Mouse (Mus musculus) CH12.LX (cell line): ENCODE results near the gene Atrnl1. TPM values are rescaled to one million over a fixed set of nuclear protein-coding genes. Genes with fewer than 3 reads are reported as not detected.

Source experiments
- DNase-seq: peaks from one replicate; pipeline ENCODE4 v3.0.0-alpha.2; 2013; ENCODE audit errors: extremely low read depth
- H3K27ac ChIP-seq: 2 replicates; pipeline ENCODE4 v1.5.1; 2012; ENCODE audit warnings: low read depth, mild to moderate bottlenecking, control low read depth, moderate library complexity; ENCODE audit not compliant: insufficient read depth
- H3K27me3 ChIP-seq: replicated peaks from 2 replicates; pipeline ENCODE3; 2012; ENCODE audit warnings: inconsistent platforms
- H3K36me3 ChIP-seq, 2 experiments: replicated peaks in 1 of 2; 2 replicates each; pipeline versions ENCODE3 to v1.6.1; 2012; ENCODE audit warnings: inconsistent platforms in 1 of 2, low read length in 1 of 2, mild to moderate bottlenecking in 1 of 2, mixed read lengths in 1 of 2, moderate library complexity in 1 of 2; ENCODE audit not compliant: control insufficient read depth in 1 of 2, insufficient read depth in 1 of 2
- H3K4me1 ChIP-seq, 2 experiments: 2 replicates each; pipeline ENCODE4 v1.6.1; 2012; ENCODE audit warnings: inconsistent platforms in 1 of 2, moderate library complexity in 1 of 2; ENCODE audit not compliant: insufficient read depth in 2 of 2, control insufficient read depth in 1 of 2
- H3K4me2 ChIP-seq: 2 replicates; pipeline ENCODE4 v1.6.1; 2012; ENCODE audit warnings: low read depth, mild to moderate bottlenecking, control low read depth; ENCODE audit not compliant: poor library complexity, insufficient read depth, severe bottlenecking
- H3K4me3 ChIP-seq, 3 experiments: fragments of 150-350 bp in 1 of 3; sonication (generic) in 1 of 3; replicated peaks in 1 of 3; 2 replicates each; pipeline versions ENCODE3 to v1.5.1; 2011 to 2012; ENCODE audit warnings: low read depth in 2 of 3, low read length in 2 of 3, mild to moderate bottlenecking in 2 of 3, moderate library complexity in 2 of 3, control low read depth in 1 of 3, improper control_type of control experiment in 1 of 3, inconsistent platforms in 1 of 3, mixed read lengths in 1 of 3; ENCODE audit not compliant: poor library complexity in 1 of 3
- H3K79me2 ChIP-seq: replicated peaks from 2 replicates; pipeline ENCODE4 v1.6.1; 2012; ENCODE audit warnings: mild to moderate bottlenecking, moderate library complexity; ENCODE audit not compliant: control insufficient read depth, poor library complexity, insufficient read depth, severe bottlenecking; ENCODE audit errors: extremely low read depth
- H3K9ac ChIP-seq: 2 replicates; pipeline ENCODE4 v1.6.1; 2012; ENCODE audit warnings: low read depth, mild to moderate bottlenecking, control low read depth, moderate library complexity; ENCODE audit not compliant: insufficient read depth
- H3K9me3 ChIP-seq: replicated peaks from 2 replicates; pipeline ENCODE3; 2012; ENCODE audit warnings: low read length, inconsistent platforms, mixed read lengths
- BHLHE40 ChIP-seq: IDR thresholded peaks from 2 replicates; pipeline ENCODE4 v1.6.1; 2011; ENCODE audit warnings: mild to moderate bottlenecking, low read depth, low read length, improper control_type of control experiment
- CHD1 ChIP-seq: IDR thresholded peaks from 2 replicates; pipeline ENCODE4 v1.6.1; 2012; ENCODE audit warnings: low read depth, low read length, improper control_type of control experiment, inconsistent platforms
- CHD2 ChIP-seq: IDR thresholded peaks from 2 replicates; pipeline ENCODE4 v1.6.1; 2011; ENCODE audit warnings: low read length, improper control_type of control experiment
- CTCF ChIP-seq, 2 experiments: IDR thresholded peaks in 1 of 2; conservative IDR thresholded peaks in 1 of 2; 2 replicates each; pipeline ENCODE4 v1.5.1; 2011 to 2012; ENCODE audit warnings: low read depth in 2 of 2, low read length in 2 of 2, improper control_type of control experiment in 1 of 2, inconsistent platforms in 1 of 2, mild to moderate bottlenecking in 1 of 2, moderate library complexity in 1 of 2
- E2F4 ChIP-seq: IDR thresholded peaks from 2 replicates; pipeline ENCODE4 v1.6.1; 2011; ENCODE audit warnings: low read depth, low read length, improper control_type of control experiment; ENCODE audit not compliant: insufficient replicate concordance
- ELF1 ChIP-seq: IDR thresholded peaks from 2 replicates; pipeline ENCODE4 v1.6.1; 2014; ENCODE audit warnings: low read depth, mild to moderate bottlenecking, inconsistent platforms, low read length, improper control_type of control experiment
- EP300 ChIP-seq: IDR thresholded peaks from 2 replicates; pipeline ENCODE4 v1.6.1; 2011; ENCODE audit warnings: low read length, improper control_type of control experiment
- ETS1 ChIP-seq: conservative IDR thresholded peaks from 2 replicates; pipeline ENCODE4 v1.6.1; 2012; ENCODE audit warnings: low read depth, mild to moderate bottlenecking, inconsistent platforms, low read length, improper control_type of control experiment, moderate library complexity
- HCFC1 ChIP-seq: IDR thresholded peaks from 2 replicates; pipeline ENCODE4 v1.6.1; 2012; ENCODE audit warnings: low read depth, mild to moderate bottlenecking, inconsistent platforms, low read length, improper control_type of control experiment
- IRF4 ChIP-seq: IDR thresholded peaks from 2 replicates; pipeline ENCODE4 v1.6.1; 2014; ENCODE audit warnings: low read depth, mild to moderate bottlenecking, inconsistent platforms, low read length, improper control_type of control experiment
- JUN ChIP-seq: IDR thresholded peaks from 2 replicates; pipeline ENCODE4 v1.6.1; 2011; ENCODE audit warnings: low read depth, mild to moderate bottlenecking, low read length, improper control_type of control experiment, moderate library complexity; ENCODE audit not compliant: insufficient read depth
- JUND ChIP-seq: conservative IDR thresholded peaks from 2 replicates; pipeline ENCODE4 v1.6.1; 2011; ENCODE audit warnings: low read depth, low read length, improper control_type of control experiment
- KAT2A ChIP-seq: IDR thresholded peaks from 2 replicates; pipeline ENCODE4 v1.6.1; 2012; ENCODE audit warnings: low read length, improper control_type of control experiment, inconsistent platforms; ENCODE audit not compliant: insufficient replicate concordance
- MAFK ChIP-seq: IDR thresholded peaks from 2 replicates; pipeline ENCODE4 v1.6.1; 2011; ENCODE audit warnings: low read length, improper control_type of control experiment; ENCODE audit not compliant: insufficient replicate concordance
- MAX ChIP-seq: IDR thresholded peaks from 2 replicates; pipeline ENCODE4 v1.6.1; 2011; ENCODE audit warnings: low read length, improper control_type of control experiment
- MEF2A ChIP-seq: IDR thresholded peaks from 2 replicates; pipeline ENCODE4 v1.6.1; 2014; ENCODE audit warnings: low read depth, mild to moderate bottlenecking, inconsistent platforms, low read length, improper control_type of control experiment, borderline replicate concordance
- MXI1 ChIP-seq: IDR thresholded peaks from 2 replicates; pipeline ENCODE4 v1.6.1; 2011; ENCODE audit warnings: mild to moderate bottlenecking, low read depth, low read length, improper control_type of control experiment
- MYC ChIP-seq: IDR thresholded peaks from 2 replicates; pipeline ENCODE4 v1.6.1; 2011; ENCODE audit warnings: low read depth, mild to moderate bottlenecking, improper control_type of control experiment, low read length
- NELFE ChIP-seq: IDR thresholded peaks from 2 replicates; pipeline ENCODE4 v1.6.1; 2011; ENCODE audit warnings: low read depth, low read length, improper control_type of control experiment
- NRF1 ChIP-seq: IDR thresholded peaks from 2 replicates; pipeline ENCODE4 v1.6.1; 2014; ENCODE audit warnings: low read depth, mild to moderate bottlenecking, inconsistent platforms, low read length, improper control_type of control experiment, moderate library complexity
- PAX5 ChIP-seq: IDR thresholded peaks from 2 replicates; pipeline ENCODE4 v1.6.1; 2012; ENCODE audit warnings: low read length, inconsistent platforms, mixed read lengths
- POLR2A ChIP-seq: IDR thresholded peaks from 2 replicates; pipeline ENCODE4 v1.6.1; 2011; ENCODE audit warnings: low read depth, mild to moderate bottlenecking, improper control_type of control experiment, low read length
- POLR2AphosphoS2 ChIP-seq: IDR thresholded peaks from 2 replicates; pipeline ENCODE4 v1.6.1; 2011; ENCODE audit warnings: low read depth, low read length, improper control_type of control experiment
- RAD21 ChIP-seq: IDR thresholded peaks from 2 replicates; pipeline ENCODE4 v1.6.1; 2011; ENCODE audit warnings: low read depth, mild to moderate bottlenecking, low read length, improper control_type of control experiment, moderate library complexity
- RCOR1 ChIP-seq: conservative IDR thresholded peaks from 2 replicates; pipeline ENCODE4 v1.6.1; 2012; ENCODE audit warnings: low read depth, mild to moderate bottlenecking, inconsistent platforms, low read length, improper control_type of control experiment
- SIN3A ChIP-seq: IDR thresholded peaks from 2 replicates; pipeline ENCODE4 v1.6.1; 2012; ENCODE audit warnings: low read length, improper control_type of control experiment, inconsistent platforms
- SMC3 ChIP-seq: IDR thresholded peaks from 2 replicates; pipeline ENCODE4 v1.6.1; 2011; ENCODE audit warnings: low read depth, low read length, improper control_type of control experiment
- TBP ChIP-seq: conservative IDR thresholded peaks from 2 replicates; pipeline ENCODE4 v1.6.1; 2011; ENCODE audit warnings: low read depth, low read length, improper control_type of control experiment
- TCF12 ChIP-seq: IDR thresholded peaks from 2 replicates; pipeline ENCODE4 v1.6.1; 2014; ENCODE audit warnings: low read depth, mild to moderate bottlenecking, inconsistent platforms, low read length, improper control_type of control experiment
- UBTF ChIP-seq: IDR thresholded peaks from 2 replicates; pipeline ENCODE4 v1.6.1; 2012; ENCODE audit warnings: low read depth, mild to moderate bottlenecking, inconsistent platforms, low read length, improper control_type of control experiment, moderate library complexity
- USF1 ChIP-seq: IDR thresholded peaks from 2 replicates; pipeline ENCODE4 v1.6.1; 2014; ENCODE audit warnings: low read depth, mild to moderate bottlenecking, inconsistent platforms, low read length, improper control_type of control experiment
- ZC3H11A ChIP-seq: IDR thresholded peaks from 2 replicates; pipeline ENCODE4 v1.6.1; 2012; ENCODE audit warnings: low read depth, mild to moderate bottlenecking, inconsistent platforms, low read length, improper control_type of control experiment
- ZKSCAN1 ChIP-seq: IDR thresholded peaks from 2 replicates; pipeline ENCODE4 v1.6.1; 2012; ENCODE audit warnings: low read depth, inconsistent platforms, low read length, improper control_type of control experiment, borderline replicate concordance
- ZMIZ1 ChIP-seq: IDR thresholded peaks from 2 replicates; pipeline ENCODE4 v1.6.1; 2012; ENCODE audit warnings: low read depth, mild to moderate bottlenecking, inconsistent platforms, low read length, improper control_type of control experiment
- ZNF384 ChIP-seq: IDR thresholded peaks from 2 replicates; pipeline ENCODE4 v1.6.1; 2012; ENCODE audit warnings: low read depth, low read length, improper control_type of control experiment, inconsistent platforms
- dilution Hi-C: fragments of 300-500 bp; cut with MboI; formaldehyde crosslinking; loops from 2 replicates; pipeline ENCODE4 v1.14.3; 2020; ENCODE audit warnings: low sequenced_read_pairs; ENCODE audit not compliant: extremely low pct_unique_long_range_greater_than_20kb, extremely low pct_ligation_motif_present
- in situ Hi-C: fragments of 300-500 bp; cut with MboI; formaldehyde crosslinking; loops from 3 replicates; pipeline ENCODE4 v1.14.3; 2019; ENCODE audit warnings: low sequenced_read_pairs, low pct_ligation_motif_present, low pct_unique_long_range_greater_than_20kb, mixed read lengths
- polyA plus RNA-seq: library from polyadenylated mRNA; unstranded; fragments of >175 nt; gene quantifications from 2 replicates; pipeline ENCODE4 v1.2.1, GENCODE M21; 2012; ENCODE audit warnings: low read depth; ENCODE audit not compliant: insufficient read length
- total RNA-seq, 2 experiments: library from RNA; depleted of rRNA; stranded (reverse); fragments of 300-350 nt in 1 of 2; fragments of >200 nt in 1 of 2; gene quantifications; 2 replicates each; pipeline ENCODE4 v1.2.3; 2012 to 2014

The Atrnl1 gene
- total and polyA plus RNA-seq, 3 experiments: 1.9 TPM

DNA sequence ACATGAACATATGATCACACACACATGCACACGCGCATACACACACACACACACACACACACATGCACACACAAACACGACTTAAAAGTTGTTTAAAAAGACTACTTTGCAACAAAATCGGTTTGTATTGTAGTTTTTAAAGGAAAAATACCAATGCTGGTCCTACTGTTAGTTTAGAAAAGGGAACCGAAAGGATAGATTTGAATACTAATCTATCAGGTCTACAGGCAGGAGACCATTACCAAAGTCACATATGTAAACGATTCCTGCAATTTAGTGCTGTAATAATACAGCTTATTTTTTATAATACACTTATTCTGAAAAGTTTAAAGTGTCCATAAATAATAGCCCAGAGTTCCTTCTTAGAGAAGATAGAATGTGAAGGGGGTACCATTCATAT, 299.8 kb downstream of the Atrnl1 start:
- no peak for DNase-seq
- dilution Hi-C loops: no loop called here
- Histone ChIP-seq H3K4me3 (no peak overlapping the region), H3K9ac (no peak overlapping the region), H3K9me3 (no peaks in the 10 kb centered on the region), H3K4me2 (peak overlapping the region; percentile 24; the same call in 1 of the 2 replicates), H3K27ac (no peak overlapping the region; the same call in 1 of the 2 replicates), H3K36me3 (no peaks in the 10 kb centered on the region)
- in situ Hi-C loops: no loop called here
- peak; percentile 82 for TF ChIP-seq EP300
- no peak for TF ChIP-seq KAT2A
- no peak for TF ChIP-seq SIN3A
- TF ChIP-seq ELF1: no peak
- TF ChIP-seq ZC3H11A: no peak
- no peak for TF ChIP-seq JUN
- peak; percentile 76 for TF ChIP-seq IRF4
- TF ChIP-seq TBP: no peak
- no peak for TF ChIP-seq MAFK
- TF ChIP-seq, all 38 proteins: peak for 2
- no peaks in the 10 kb centered on the region for H3K27me3 ChIP-seq
- no peaks in the 10 kb centered on the region for H3K79me2 ChIP-seq
- H3K4me1 ChIP-seq: peaks cover 3 to 9% of the 10 kb centered on the region in 2 experiments

GRCm38 (mm10) chr19:57916325-57916724, 305.5 kb downstream of the Atrnl1 start:
- in situ Hi-C loops (no loop called here), dilution Hi-C loops (no loop called here)
- Histone ChIP-seq H3K27me3 (no peaks in the 10 kb centered on the region), H3K4me3 (no peak overlapping the region), H3K27ac (no peak overlapping the region), H3K9ac (no peak overlapping the region), H3K4me2 (no peak overlapping the region), H3K36me3 (no peaks in the 10 kb centered on the region), H3K9me3 (peaks cover 3% of the 10 kb centered on the region), H3K4me1 (no peaks in the 10 kb centered on the region; a peak in 1 of 4 replicates), H3K79me2 (no peaks in the 10 kb centered on the region)
- DNase-seq: peak; percentile 9
- TF ChIP-seq MXI1: no peak
- no peak for TF ChIP-seq ZMIZ1
- no peak for TF ChIP-seq IRF4
- no peak for TF ChIP-seq USF1
- TF ChIP-seq NRF1: no peak
- TF ChIP-seq MAX: no peak
- TF ChIP-seq CTCF (conservative IDR thresholded peaks at IDR 0.05 in 1 of 2, IDR thresholded peaks at IDR 0.05 in 1 of 2; ENCODE audit: low read depth in 2 of 2, low read length in 2 of 2): peak in 1 of 2 experiments; percentile 53; a peak in 2 of 4 replicates
- no peak for TF ChIP-seq ZNF384
- no peak for TF ChIP-seq CHD2
- no peak for TF ChIP-seq E2F4
- no peak for TF ChIP-seq ETS1
- no peak for TF ChIP-seq HCFC1
- TF ChIP-seq SMC3: peak; percentile 51
- TF ChIP-seq POLR2AphosphoS2: no peak
- TF ChIP-seq CHD1: no peak
- no peak for TF ChIP-seq ZC3H11A
- no peak for TF ChIP-seq NELFE
- no peak for TF ChIP-seq TCF12
- TF ChIP-seq UBTF: no peak
- TF ChIP-seq SIN3A: no peak
- no peak for TF ChIP-seq POLR2A
- TF ChIP-seq RAD21: peak; percentile 31
- no peak for TF ChIP-seq RCOR1
- no peak for TF ChIP-seq MYC
- TF ChIP-seq JUND: no peak
- TF ChIP-seq ZKSCAN1: no peak
- no peak for TF ChIP-seq PAX5
- TF ChIP-seq TBP: no peak
- TF ChIP-seq MEF2A: no peak
- TF ChIP-seq BHLHE40: peak; percentile 69
